Mouse (Mus musculus) liver, adult 2 months (tissue): ENCODE measurements at regions not wholly inside any gene's neighbourhood (a gene's known extent, or its start where the extent isn't known, plus 50 kb on each side); places are given as distances from the start of the nearest gene placed in this dataset.

Source experiments
- CTCF ChIP-seq: fragments of 200-500 bp; IDR thresholded peaks from 2 replicates; pipeline ENCODE4 v1.5.1; 2011; ENCODE audit warnings: low read depth, low read length, control low read depth
- POLR2A ChIP-seq: fragments of 200-500 bp; IDR thresholded peaks from 2 replicates; pipeline ENCODE4 v1.6.1; 2011; ENCODE audit warnings: low read length, control low read depth; ENCODE audit not compliant: insufficient read depth; ENCODE audit errors: extremely low read depth

DNA sequence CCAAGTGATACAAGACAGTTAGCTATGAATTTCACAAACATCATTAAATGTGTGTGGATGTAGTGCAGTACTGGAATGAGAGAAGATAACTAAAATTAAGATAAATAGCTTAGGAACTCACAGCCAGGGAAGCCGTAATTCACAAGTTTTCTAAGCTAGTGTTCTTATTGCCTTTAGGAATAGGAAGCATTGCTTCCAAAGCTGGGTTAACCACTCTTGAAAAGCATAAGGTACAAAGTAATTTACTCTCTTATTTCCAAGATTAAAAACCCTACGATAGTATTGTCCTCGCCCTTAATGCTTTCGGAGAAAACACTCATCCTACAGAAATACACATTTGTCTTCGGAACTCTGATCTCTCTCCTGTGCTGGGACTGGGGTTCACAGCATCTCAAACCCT is 81.3 kb downstream of the Fam204a start:
- TF ChIP-seq CTCF (no peak), POLR2A (no peak)
